Mouse (Mus musculus) cerebellum, adult 2 months (tissue): ENCODE measurements around the gene Tas2r105. TPM values are rescaled to one million over a fixed set of nuclear protein-coding genes. Genes with fewer than 3 reads are reported as not detected.

Experiments used
- DNase-seq, 2 experiments: peaks; one replicate each; pipeline ENCODE4 v3.0.0; 2021
- H3K27ac ChIP-seq: fragments of 200-500 bp; 2 replicates; pipeline ENCODE4 v1.5.1; 2012; ENCODE audit warnings: low read length, control low read depth, inconsistent platforms; ENCODE audit not compliant: insufficient read depth
- H3K27me3 ChIP-seq: fragments of 200-500 bp; 2 replicates; pipeline ENCODE4 v1.6.1; 2012; ENCODE audit warnings: inconsistent platforms, mild to moderate bottlenecking, low read length, moderate library complexity; ENCODE audit not compliant: control insufficient read depth, insufficient read depth
- H3K4me1 ChIP-seq: fragments of 200-500 bp; 2 replicates; pipeline ENCODE4 v1.6.1; 2011; ENCODE audit warnings: low read length; ENCODE audit not compliant: control insufficient read depth, insufficient read depth
- H3K4me3 ChIP-seq: fragments of 200-500 bp; replicated peaks from 2 replicates; pipeline ENCODE3; 2011; ENCODE audit warnings: mild to moderate bottlenecking, low read depth, low read length, control low read depth; ENCODE audit not compliant: insufficient read depth
- CTCF ChIP-seq: fragments of 200-500 bp; IDR thresholded peaks from 2 replicates; pipeline ENCODE4 v1.5.1; 2011; ENCODE audit warnings: low read depth, mild to moderate bottlenecking, control low read depth, low read length, moderate library complexity, borderline replicate concordance; ENCODE audit not compliant: insufficient read depth
- POLR2A ChIP-seq: fragments of 200-500 bp; IDR thresholded peaks from 2 replicates; pipeline ENCODE4 v1.6.1; 2011; ENCODE audit warnings: low read length, control low read depth, borderline replicate concordance; ENCODE audit not compliant: insufficient read depth
- WGBS: fragments of 180-500 bp; shearing (Covaris S2); methylation state at CpG from one replicate; pipeline ENCODE4 v1.1.7; 2018; 5-methylcytosine and 5-hydroxymethylcytosine counted together
- polyA plus RNA-seq: library from polyadenylated mRNA; depleted of rRNA; stranded (reverse); fragments of >200 nt; gene quantifications from 2 replicates; pipeline ENCODE4 v1.2.3, GENCODE M21; 2012; rRNA removed

The Tas2r105 gene
- polyA plus RNA-seq: not detected in 2 replicates

- H3K27me3 ChIP-seq: no peaks in the 10 kb centered on the region
- DNase-seq: no peak
- H3K4me3 ChIP-seq: no peak within 1 kb of the TSS
- H3K4me1 ChIP-seq: no peaks in the 10 kb centered on the region
- TF ChIP-seq POLR2A (no peak), CTCF (no peak)
- no peak within 1 kb of the TSS for H3K27ac ChIP-seq
- WGBS: 69% methylated on average over 1 of the region's 1 CpGs
Observed at GRCm38 (mm10) chr6:131687395-131687794, at the start of gene Tas2r105. Gene Tas2r105 (minus strand): TSS chr6:131687495.

DNA sequence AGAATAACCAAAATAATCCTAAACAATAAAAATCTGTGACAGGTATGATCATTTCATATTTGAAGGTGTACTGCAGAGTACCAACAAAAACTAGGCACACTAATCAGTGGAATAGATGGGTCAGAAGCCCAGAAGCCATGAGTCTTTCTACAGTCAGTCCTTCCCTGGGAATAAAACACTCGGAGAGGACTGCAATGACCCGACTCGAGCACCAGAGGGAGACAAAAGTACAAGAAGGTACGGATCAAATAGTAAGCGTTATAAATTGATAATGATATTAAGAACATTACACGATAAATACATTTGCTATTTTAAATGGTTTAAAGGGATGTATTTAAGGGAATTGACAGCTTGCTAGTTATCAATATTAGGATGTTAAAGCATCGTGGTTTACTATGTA is 25.5 kb upstream of the Tas2r105 start:
- DNase-seq: no peak
- Histone ChIP-seq H3K27ac (no peak overlapping the region), H3K27me3 (no peaks in the 10 kb centered on the region), H3K4me1 (no peaks in the 10 kb centered on the region), H3K4me3 (no peak overlapping the region)
- TF ChIP-seq CTCF (no peak), POLR2A (no peak)
- WGBS: 47% methylated on average over 7 of the region's 7 CpGs

DNA sequence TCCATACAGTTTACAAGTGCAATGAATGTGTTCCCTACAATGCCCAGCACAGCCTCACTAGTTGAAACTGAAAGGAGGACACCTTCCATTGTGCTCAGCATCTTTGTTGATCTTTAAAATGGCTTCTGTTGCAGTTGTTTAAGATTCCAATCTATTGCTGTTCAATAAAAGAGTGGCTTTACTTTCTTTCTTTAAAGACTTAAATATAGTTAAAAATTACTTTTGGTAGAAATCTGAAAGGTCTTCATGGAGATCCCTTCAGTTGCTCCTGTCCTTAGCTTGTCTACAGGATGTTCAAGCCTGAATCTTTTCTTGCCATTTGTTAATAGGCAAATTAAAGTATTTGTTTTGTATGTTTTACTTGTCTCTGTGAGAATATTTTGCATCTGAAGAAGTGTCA is 2.7 kb upstream of the Tas2r105 start, which contains the start of gene Tas2r114:
Gene Tas2r114, minus strand, starts transcription at position 101 of the 400 bp plus-strand sequence.
- TF ChIP-seq CTCF (no peak), POLR2A (no peak)
- no peaks in the 10 kb centered on the region for H3K27me3 ChIP-seq
- H3K27ac ChIP-seq: no peak within 1 kb of the TSS
- no peak within 1 kb of the TSS for H3K4me3 ChIP-seq
- no peak for DNase-seq
- no peaks in the 10 kb centered on the region for H3K4me1 ChIP-seq

- no peak within 1 kb of the TSS for H3K27ac ChIP-seq
- H3K27me3 ChIP-seq: no peaks in the 10 kb centered on the region
- H3K4me3 ChIP-seq: no peak within 1 kb of the TSS
- no peak for TF ChIP-seq POLR2A
- DNase-seq: no peak
- WGBS: 60% methylated on average over 1 of the region's 1 CpGs
- no peaks in the 10 kb centered on the region for H3K4me1 ChIP-seq
Observed at GRCm38 (mm10) chr6:131685644-131686043, 1.7 kb downstream of the Tas2r105 start, which contains the start of gene Tas2r104. Gene Tas2r104 (minus strand): TSS chr6:131685744.

DNA sequence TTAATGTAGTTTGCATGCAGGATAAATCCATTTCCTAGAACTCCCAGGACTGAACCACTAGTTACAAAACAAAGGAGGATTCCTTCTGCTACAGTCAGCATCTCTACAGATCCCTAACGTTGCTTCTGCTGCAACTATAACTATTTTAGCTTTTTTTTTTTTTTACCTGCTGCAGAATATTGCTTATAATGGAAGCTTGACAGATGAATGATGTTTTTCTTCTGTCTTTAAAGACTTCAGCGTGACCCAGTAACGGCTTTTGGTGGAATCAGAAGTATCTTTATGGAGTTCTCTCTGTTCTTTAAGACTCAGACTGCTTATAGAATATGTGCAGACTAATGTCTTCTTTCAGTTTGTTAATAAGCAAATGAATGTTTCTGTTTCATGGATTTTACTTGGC is 8.5 kb downstream of the Tas2r105 start, which contains the start of gene Tas2r106:
Gene Tas2r106, minus strand, starts transcription at position 101 of the 400 bp plus-strand sequence.
- Histone ChIP-seq H3K4me3 (no peak within 1 kb of the TSS), H3K4me1 (no peaks in the 10 kb centered on the region), H3K27ac (no peak within 1 kb of the TSS), H3K27me3 (no peaks in the 10 kb centered on the region)
- no peak for DNase-seq
- TF ChIP-seq CTCF (no peak), POLR2A (no peak)
- 69% methylated on average over 3 of the region's 3 CpGs for WGBS

- Histone ChIP-seq H3K27ac (no peak within 1 kb of the TSS), H3K4me1 (no peaks in the 10 kb centered on the region), H3K4me3 (no peak within 1 kb of the TSS), H3K27me3 (no peaks in the 10 kb centered on the region)
- TF ChIP-seq POLR2A: no peak
- no peak for TF ChIP-seq CTCF
- DNase-seq: no peak
Observed at GRCm38 (mm10) chr6:131660049-131660448, 27.2 kb downstream of the Tas2r105 start, which contains the start of gene Tas2r107. Gene Tas2r107 (minus strand): TSS chr6:131660149.

Other genes starting within 250 kb of the Tas2r105 start
- gene 5430401F13Rik, start 201.1 kb downstream of the Tas2r105 start, polyA plus RNA-seq: not detected in 2 replicates
- gene Gm6619, start 201.1 kb downstream of the Tas2r105 start, polyA plus RNA-seq: not detected in 2 replicates
- gene Tas2r130, start 56.6 kb downstream of the Tas2r105 start, polyA plus RNA-seq: not detected in 2 replicates
- not detected in 2 replicates for gene Tas2r107, start 27.3 kb downstream of the Tas2r105 start, polyA plus RNA-seq
- not detected in 2 replicates for gene Tas2r106, start 8.6 kb downstream of the Tas2r105 start, polyA plus RNA-seq
- gene Tas2r104, start 1.8 kb downstream of the Tas2r105 start, polyA plus RNA-seq: not detected in 2 replicates
- gene Tas2r114, start 2.6 kb upstream of the Tas2r105 start, polyA plus RNA-seq: not detected in 2 replicates